Mouse (Mus musculus) liver, postnatal 0 days (tissue): Measurements from ENCODE around the gene Ddrgk1.

Experiments used
- CTCF ChIP-seq: sonication (generic); IDR thresholded peaks from 2 replicates; pipeline ENCODE4 v1.5.1; 2016; ENCODE audit warnings: antibody characterized with exemption, low read depth
- EP300 ChIP-seq: IDR thresholded peaks from 2 replicates; pipeline ENCODE4 v1.6.1; 2016; ENCODE audit warnings: antibody characterized with exemption, low read depth, mild to moderate bottlenecking

GRCm38 (mm10) chr2:130689011-130689410 is 24.6 kb upstream of the Ddrgk1 start:
- no peak for TF ChIP-seq CTCF
- TF ChIP-seq EP300: no peak
